Mouse (Mus musculus) cortical plate, adult 2 months (tissue): ENCODE data around the gene Phf21a.

ENCODE experiments used
- CTCF ChIP-seq: fragments of 200-500 bp; IDR thresholded peaks from 2 replicates; pipeline ENCODE4 v1.5.1; 2011; ENCODE audit warnings: mild to moderate bottlenecking, control low read depth, low read length; ENCODE audit not compliant: insufficient read depth; ENCODE audit errors: extremely low read depth
- POLR2A ChIP-seq: fragments of 200-500 bp; IDR thresholded peaks from 2 replicates; pipeline ENCODE4 v1.6.1; 2011; ENCODE audit warnings: mild to moderate bottlenecking, low read length, control low read depth; ENCODE audit not compliant: insufficient read depth; ENCODE audit errors: extremely low read depth

DNA sequence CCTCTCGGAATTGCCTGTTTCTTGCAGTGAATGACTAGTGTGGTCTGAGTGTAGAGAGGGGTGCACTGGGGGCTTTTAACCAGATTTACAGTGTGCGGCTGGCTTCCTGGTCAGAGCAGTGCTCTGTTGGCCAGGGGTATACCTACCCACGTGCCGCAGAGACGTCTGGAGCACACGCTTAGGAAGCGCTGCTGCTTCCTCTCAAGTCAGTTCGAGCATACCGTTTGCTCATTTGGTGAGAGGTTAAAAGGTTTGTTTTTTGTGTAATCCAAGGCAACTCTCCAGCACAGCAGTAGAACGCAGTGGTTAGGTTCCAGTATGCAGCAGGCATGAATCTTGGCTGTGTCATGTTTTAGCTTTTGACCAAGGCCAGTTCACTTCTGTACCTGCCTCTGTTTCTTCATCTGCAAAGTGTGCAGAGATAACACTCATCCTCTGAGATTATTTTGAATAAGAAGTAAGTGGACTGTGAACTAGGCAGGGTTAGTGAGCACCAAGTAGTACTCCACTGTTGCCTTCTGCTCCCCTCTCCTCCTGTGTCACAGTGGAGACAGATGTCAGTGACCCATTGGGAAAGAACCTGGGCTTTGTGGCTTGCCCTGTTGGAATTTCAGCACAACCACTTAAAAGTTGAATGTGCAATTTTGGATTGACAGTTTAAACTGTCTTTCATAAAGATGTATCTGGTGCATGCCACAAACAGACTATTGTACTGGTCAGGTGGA, 106.8 kb downstream of the Phf21a start:
- TF ChIP-seq CTCF (no peak), POLR2A (no peak)
